Mouse (Mus musculus) kidney, adult 8-10 months (tissue): Measurements from ENCODE around the gene Diexf.
A peak's percentile ranks its signal among the peaks of the same experiment; 100 is the strongest.

Experiments
- DNase-seq, 2 experiments: peaks; one replicate each; pipeline ENCODE4 v3.0.0; 2022

The Diexf gene

GRCm38 (mm10) chr1:193129786-193130455, at the start of gene Diexf:
Gene Diexf, minus strand, starts transcription at chr1:193130272.
- DNase-seq, result peak; percentile 92 to 97

GRCm38 (mm10) chr1:193174143-193174733, 44.2 kb upstream of the Diexf start:
- no peak for DNase-seq

GRCm38 (mm10) chr1:193173810-193174129, 43.7 kb upstream of the Diexf start:
- DNase-seq, result no peak

- peak; percentile 97 for DNase-seq
Measured at GRCm38 (mm10) chr1:193172991-193173809, 43.1 kb upstream of the Diexf start.

GRCm38 (mm10) chr1:193169856-193170255, 39.8 kb upstream of the Diexf start:
- peak in 1 of 2 experiments; percentile 47 for DNase-seq

- no peak for DNase-seq
Measured at GRCm38 (mm10) chr1:193169228-193169627, 39.2 kb upstream of the Diexf start.

- DNase-seq, result no peak
Measured at GRCm38 (mm10) chr1:193167746-193168145, 37.7 kb upstream of the Diexf start, which contains the start of gene A130010J15Rik. Gene A130010J15Rik, plus strand, starts transcription at chr1:193168046.

- DNase-seq, result peak in 1 of 2 experiments; percentile 50
Measured at GRCm38 (mm10) chr1:193160317-193161032, 30.4 kb upstream of the Diexf start.

GRCm38 (mm10) chr1:193159613-193160012, 29.5 kb upstream of the Diexf start:
- no peak for DNase-seq

GRCm38 (mm10) chr1:193159163-193159562, 29.1 kb upstream of the Diexf start:
- DNase-seq, result no peak

GRCm38 (mm10) chr1:193157111-193157492, 27.0 kb upstream of the Diexf start:
- peak in 1 of 2 experiments; percentile 32 for DNase-seq

GRCm38 (mm10) chr1:193156316-193157110, 26.4 kb upstream of the Diexf start:
- peak; percentile 41 to 67 for DNase-seq

- DNase-seq, result peak in 1 of 2 experiments; percentile 39
Measured at GRCm38 (mm10) chr1:193153561-193153960, 23.5 kb upstream of the Diexf start.

GRCm38 (mm10) chr1:193152872-193153271, 22.8 kb upstream of the Diexf start, which contains the start of gene Irf6:
Gene Irf6, plus strand, starts transcription at chr1:193153111.
- DNase-seq, result peak; percentile 90 to 91

GRCm38 (mm10) chr1:193151134-193151533, 21.1 kb upstream of the Diexf start:
- DNase-seq, result no peak

- DNase-seq, result no peak
Measured at GRCm38 (mm10) chr1:193149231-193149630, 19.2 kb upstream of the Diexf start.

GRCm38 (mm10) chr1:193146416-193146815, 16.3 kb upstream of the Diexf start:
- no peak for DNase-seq

- DNase-seq, result no peak
Measured at GRCm38 (mm10) chr1:193145101-193145500, 15.0 kb upstream of the Diexf start.

- no peak for DNase-seq
Measured at GRCm38 (mm10) chr1:193144516-193144915, 14.4 kb upstream of the Diexf start.

GRCm38 (mm10) chr1:193142517-193143062, 12.5 kb upstream of the Diexf start:
- DNase-seq, result no peak

GRCm38 (mm10) chr1:193141118-193141517, 11.0 kb upstream of the Diexf start:
- no peak for DNase-seq

GRCm38 (mm10) chr1:193138669-193139068, 8.6 kb upstream of the Diexf start:
- DNase-seq, result no peak
